ENCODE assay signal across 15 mouse cellular contexts in genomic region chr1:159788312-159788711, GRCm38 (mm10).
DNase-seq lines count a peak whose midpoint lies in the region.
"Had no signal": no experiment of that assay in that cellular context is flagged by ENCODE, and none has a peak within 500 bp of the region (broad histone marks: within the 10 kb centered on the region; RNA-seq: fewer than 3 reads in every experiment).

No protein-coding gene starts in this region.

- peak; percentile 21 to 69 for DNase-seq in frontal cortex, postnatal 36 days (ENCODE audit: low spot score in 2 of 2)
- DNase-seq in frontal cortex, postnatal 14 days (ENCODE audit: low spot score in 2 of 2), result no peak
- DNase-seq in left cerebral cortex, adult 18-20 months (ENCODE audit: low spot score in 2 of 2), result peak; percentile 28 to 45
- DNase-seq in left cerebral cortex, postnatal 4 days, result no peak
- DNase-seq in brain, adult 2 months (ENCODE audit: low read depth, low spot score), result peak; percentile 85
- DNase-seq in telencephalon, adult 2 months (ENCODE audit: low read depth, low spot score), result peak; percentile 85
- DNase-seq: adrenal gland, adult 8-10 months; adrenal gland, postnatal 25 days; cerebellum, adult 18-20 months; cerebellum, adult 9-10 months; cerebellum, postnatal 14 days; forebrain, postnatal 0 days; gastrocnemius, adult 2 months; gastrocnemius, postnatal 14 days; heart, adult 11 months had no signal

- intact Hi-C loops in left cerebral cortex, postnatal 4 days (cut with DNase I), result no loop called here

Comparison
In these comparisons a context has a peak if more than half of its experiments do, and no peak if none do; other contexts are left out.
1. DNase-seq: peak in frontal cortex, postnatal 36 days (2 of 2), left cerebral cortex, adult 18-20 months (2 of 2), brain, adult 2 months (single experiment) and telencephalon, adult 2 months (single experiment); none in frontal cortex, postnatal 14 days (0 of 2) and left cerebral cortex, postnatal 4 days (single experiment).